Mouse (Mus musculus) limb, embryonic 10.5 days (tissue): ENCODE measurements around the gene Sla2. TPM values are rescaled to one million over a fixed set of nuclear protein-coding genes. Genes with fewer than 3 reads are reported as not detected.
"Not testable (repeated sequence)": the region's sequence is repeated elsewhere in the genome, so short reads cannot be mapped to it uniquely, and the experiment has no call there.

Experiments used
- DNase-seq: peaks from one replicate; pipeline ENCODE4 v3.0.0-alpha.2; 2017; ENCODE audit warnings: low spot score
- H3K27ac ChIP-seq: fragments of 300-500 bp; sonication (generic); 2 replicates; pipeline ENCODE4 v1.5.1; 2016; ENCODE audit warnings: mild to moderate bottlenecking
- H3K27me3 ChIP-seq: fragments of 300-500 bp; sonication (generic); 2 replicates; pipeline ENCODE4 v1.6.1; 2016; ENCODE audit warnings: low read depth, mild to moderate bottlenecking; ENCODE audit not compliant: poor library complexity, severe bottlenecking
- H3K36me3 ChIP-seq: fragments of 300-500 bp; sonication (generic); 2 replicates; pipeline ENCODE4 v1.6.1; 2016; ENCODE audit warnings: mild to moderate bottlenecking, moderate library complexity
- H3K4me1 ChIP-seq: fragments of 300-500 bp; sonication (generic); 2 replicates; pipeline ENCODE4 v1.6.1; 2016
- H3K4me3 ChIP-seq: fragments of 300-500 bp; sonication (generic); 2 replicates; pipeline ENCODE4 v1.5.1; 2016; ENCODE audit warnings: mild to moderate bottlenecking, moderate library complexity
- H3K9me3 ChIP-seq: fragments of 300-500 bp; sonication (generic); replicated peaks from 2 replicates; pipeline ENCODE4 v1.6.1; 2016; ENCODE audit warnings: mild to moderate bottlenecking
- WGBS: fragments of 180-500 bp; shearing (Covaris S2); methylation state at CpG from one replicate; pipeline ENCODE4 v1.1.7; 2016; 5-methylcytosine and 5-hydroxymethylcytosine counted together
- polyA plus RNA-seq: library from polyadenylated mRNA; unstranded; fragments of >200 nt; fragmentation: Nextera tagmentation; extraction: Ambion mirVana; gene quantifications from 2 replicates; pipeline ENCODE4 v1.2.1, GENCODE M21; 2016

Sla2 gene
- polyA plus RNA-seq, 1 experiment from 2014 or later = 0.45 TPM

GRCm38 (mm10) chr2:156840301-156841027 lies 46.5 kb downstream of the Sla2 start:
- DNase-seq = peak; percentile 82
- Histone ChIP-seq H3K27ac (peak overlapping the region; percentile 98), H3K36me3 (peaks cover 52% of the 10 kb centered on the region), H3K4me3 (peak overlapping the region; percentile 96), H3K9me3 (no peaks in the 10 kb centered on the region), H3K4me1 (peaks cover 60% of the 10 kb centered on the region), H3K27me3 (no peaks in the 10 kb centered on the region)
- under 1% methylated on average over 70 of the region's 79 CpGs for WGBS

- peak within 1 kb of the TSS; percentile 96 for H3K4me3 ChIP-seq
- no peaks in the 10 kb centered on the region for H3K9me3 ChIP-seq
- peak; percentile 99 for DNase-seq
- H3K4me1 ChIP-seq = peaks cover 51% of the 10 kb centered on the region
- H3K36me3 ChIP-seq = peaks cover 52% of the 10 kb centered on the region
- WGBS = under 1% methylated on average over 56 of the region's 61 CpGs
- H3K27ac ChIP-seq = peak within 1 kb of the TSS; percentile 98
- no peaks in the 10 kb centered on the region for H3K27me3 ChIP-seq
Observed at GRCm38 (mm10) chr2:156839319-156840191, 47.4 kb downstream of the Sla2 start, which contains the start of gene Tgif2. Gene Tgif2, plus strand, starts transcription at chr2:156840007.

- H3K4me1 ChIP-seq = peaks cover 44% of the 10 kb centered on the region
- no peaks in the 10 kb centered on the region for H3K9me3 ChIP-seq
- no peak for DNase-seq
- peak overlapping the region; percentile 96 for H3K4me3 ChIP-seq
- WGBS = 64% methylated on average over 6 of the region's 6 CpGs
- H3K27ac ChIP-seq = peak overlapping the region; percentile 98
- peaks cover 52% of the 10 kb centered on the region for H3K36me3 ChIP-seq
- H3K27me3 ChIP-seq = no peaks in the 10 kb centered on the region
Observed at GRCm38 (mm10) chr2:156838839-156839238, 48.2 kb downstream of the Sla2 start.

- DNase-seq = no peak
- peaks cover 12% of the 10 kb centered on the region for H3K4me1 ChIP-seq
- H3K4me3 ChIP-seq = no peak overlapping the region
- no peaks in the 10 kb centered on the region for H3K27me3 ChIP-seq
- H3K36me3 ChIP-seq = peaks cover 90% of the 10 kb centered on the region
- H3K9me3 ChIP-seq = peaks cover 18% of the 10 kb centered on the region; the same call in 1 of the 2 replicates
- H3K27ac ChIP-seq = no peak overlapping the region
- over 99% methylated on average over 11 of the region's 11 CpGs for WGBS
Observed at GRCm38 (mm10) chr2:156834336-156834735, 52.7 kb downstream of the Sla2 start.

- not testable (repeated sequence) for H3K27me3 ChIP-seq, H3K4me1 ChIP-seq, DNase-seq, H3K9me3 ChIP-seq, H3K27ac ChIP-seq, H3K4me3 ChIP-seq
- 91% methylated on average over 6 of the region's 6 CpGs for WGBS
- peaks cover 21% of the 10 kb centered on the region for H3K36me3 ChIP-seq
Observed at GRCm38 (mm10) chr2:156825128-156825527, 61.9 kb downstream of the Sla2 start.

Other genes starting within 250 kb of the Sla2 start
- gene Myl9, start 111.8 kb downstream of the Sla2 start, polyA plus RNA-seq = 30.1 and 62.7 TPM in 2 replicates
- 104 and 109 TPM in 2 replicates for gene Tgif2, start 47.2 kb downstream of the Sla2 start, polyA plus RNA-seq
- gene 4930518I15Rik, start 29.2 kb downstream of the Sla2 start, polyA plus RNA-seq = 9.4 and 10.7 TPM in 2 replicates
- gene Rab5if, start 24.1 kb downstream of the Sla2 start, polyA plus RNA-seq = 182 and 204 TPM in 2 replicates
- 37.5 and 40.4 TPM in 2 replicates for gene Ndrg3, start 104.9 kb upstream of the Sla2 start, polyA plus RNA-seq
- gene Dsn1, start 120.0 kb upstream of the Sla2 start, polyA plus RNA-seq = 51.3 and 61.5 TPM in 2 replicates
- 5.3 and 5.7 TPM in 2 replicates for gene Soga1, start 192.1 kb upstream of the Sla2 start, polyA plus RNA-seq
- gene Tldc2, start 199.9 kb upstream of the Sla2 start, polyA plus RNA-seq = not detected in 2 replicates
- gene Samhd1, start 248.1 kb upstream of the Sla2 start, polyA plus RNA-seq = 24.0 and 27.3 TPM in 2 replicates